Mouse (Mus musculus): ENCODE measurements at regions not wholly inside any gene's neighbourhood (a gene's known extent, or its start where the extent isn't known, plus 50 kb on each side); places are given as distances from the start of the nearest gene placed in this dataset.

DNA sequence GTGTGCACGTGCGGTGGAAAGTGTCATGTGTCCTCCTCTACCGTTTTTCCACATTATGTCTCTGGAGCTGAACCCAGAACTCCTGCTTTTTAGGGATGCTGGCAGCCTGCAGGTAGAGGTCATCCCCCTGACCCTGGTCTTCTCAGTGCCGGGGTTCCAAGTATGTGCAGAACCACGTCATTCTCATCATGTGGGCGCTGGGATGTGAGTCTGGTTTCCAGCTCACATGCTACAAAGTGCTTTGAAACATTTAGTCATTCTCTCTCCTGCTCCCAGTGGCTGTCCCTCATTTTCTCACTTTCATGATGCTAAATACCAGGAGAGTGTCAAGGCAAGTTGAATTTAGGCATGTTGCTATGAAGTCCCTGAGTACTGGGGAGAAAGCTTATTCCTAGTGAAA is 326.6 kb downstream of the Ttll7 start:
- TF ChIP-seq CTCF (IDR thresholded peaks at IDR 0.05; ENCODE audit: borderline replicate concordance, insufficient read depth, low read length) (no peak), POLR2A (IDR thresholded peaks at IDR 0.05; ENCODE audit: low read depth, low read length) (no peak)
